Mouse (Mus musculus) erythroblast, embryonic 14.5 days (primary cell): ENCODE data around the gene Wdr38.

ENCODE experiments used
- GATA1 ChIP-seq: IDR thresholded peaks from 2 replicates; pipeline ENCODE4 v1.6.1; 2012; ENCODE audit warnings: low read length, inconsistent platforms, mixed read lengths
- TAL1 ChIP-seq: IDR thresholded peaks from 3 replicates; pipeline ENCODE4 v1.6.1; 2012; ENCODE audit warnings: low read length, inconsistent platforms, mixed read lengths

DNA sequence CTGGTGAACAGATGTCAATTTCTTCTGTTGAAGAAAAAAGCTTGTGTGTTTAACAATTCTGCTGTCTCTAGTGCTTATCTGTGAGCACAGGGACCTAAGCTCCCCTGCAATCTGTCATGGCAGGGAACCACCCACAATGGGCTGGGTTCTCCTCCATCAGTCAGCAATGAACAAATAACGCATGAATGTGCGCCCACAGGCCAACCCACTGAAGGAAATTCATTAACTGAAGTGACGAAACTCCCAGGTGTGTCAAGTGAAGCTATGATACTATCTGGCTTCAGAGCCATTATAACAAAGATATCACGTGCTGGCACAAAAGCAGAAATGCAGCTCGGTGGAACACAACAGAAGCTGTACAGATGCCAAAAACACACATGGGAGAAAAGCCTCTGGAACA is 27.2 kb upstream of the Wdr38 start:
- TF ChIP-seq GATA1 (peak; percentile 53; the same call in 1 of the 2 replicates), TAL1 (peak; percentile 63)
